Mouse (Mus musculus): ENCODE data around the gene BC005624. TPM values are rescaled to one million over a fixed set of nuclear protein-coding genes. Genes with fewer than 3 reads are reported as not detected.
"Not testable (repeated sequence)": the region's sequence is repeated elsewhere in the genome, so short reads cannot be mapped to it uniquely, and the experiment has no call there.

The BC005624 gene
- polyA plus RNA-seq, 1 experiment from 2014 or later, result 41.0 TPM

DNA sequence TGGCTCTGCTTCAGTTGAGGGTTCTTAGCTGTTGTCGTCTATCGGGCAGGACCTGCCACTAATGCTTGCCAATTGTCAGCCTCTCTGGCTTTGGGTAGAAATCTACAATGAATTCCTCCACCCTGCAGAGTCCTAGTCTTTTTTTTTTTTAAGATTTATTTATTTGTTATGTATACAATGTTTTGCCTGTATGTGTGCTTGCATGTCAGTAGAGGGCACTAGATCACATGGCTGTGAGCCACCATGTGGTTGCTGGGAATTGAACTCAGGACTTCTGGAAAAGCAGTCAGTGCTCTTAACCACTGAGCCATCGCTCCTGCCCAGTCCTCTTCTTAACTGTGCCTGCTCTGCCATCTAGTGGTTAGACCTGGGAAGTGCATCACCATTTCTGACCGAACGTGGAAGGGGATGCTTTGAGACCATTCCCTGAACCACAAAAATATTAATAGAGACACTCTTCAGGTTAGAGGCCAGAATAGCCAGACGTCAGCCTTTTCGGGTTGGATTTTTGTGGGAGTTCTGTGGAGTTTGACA, 48.0 kb downstream of the BC005624 start:
- peaks cover 4% of the 10 kb centered on the region; the same call in 1 of the 2 replicates for H3K4me1 ChIP-seq (ENCODE audit: insufficient read depth, low read depth, low read length)
- WGBS, result 17% methylated on average over 7 of the region's 7 CpGs
- no peaks in the 10 kb centered on the region for H3K27me3 ChIP-seq (replicated peaks; ENCODE audit: insufficient read depth, low read length)
- H3K27ac ChIP-seq (ENCODE audit: low read length), result no peak overlapping the region
- H3K9ac ChIP-seq (replicated peaks; ENCODE audit: low read depth), result no peak overlapping the region
- no peaks in the 10 kb centered on the region for H3K9me3 ChIP-seq (ENCODE audit: low read length)
- no peak overlapping the region for H3K4me3 ChIP-seq (ENCODE audit: low read depth, low read length)
- no peak overlapping the region for H3K4me2 ChIP-seq (replicated peaks; ENCODE audit: low read depth, low read length)
- DNase-seq (ENCODE audit: low spot score), result peak; percentile 81
- H3K36me3 ChIP-seq (ENCODE audit: insufficient read depth, low read length), result no peaks in the 10 kb centered on the region
- ATAC-seq, result peak; percentile 34
- no peak for TF ChIP-seq EP300 (IDR thresholded peaks at IDR 0.05)
- peak; percentile 96 for TF ChIP-seq CTCF (IDR thresholded peaks at IDR 0.05)

GRCm38 (mm10) chr2:30933032-30933431, 49.0 kb downstream of the BC005624 start:
- TF ChIP-seq CTCF (IDR thresholded peaks at IDR 0.05) (no peak), EP300 (IDR thresholded peaks at IDR 0.05) (no peak)
- 67% methylated on average over 6 of the region's 6 CpGs for WGBS

DNA sequence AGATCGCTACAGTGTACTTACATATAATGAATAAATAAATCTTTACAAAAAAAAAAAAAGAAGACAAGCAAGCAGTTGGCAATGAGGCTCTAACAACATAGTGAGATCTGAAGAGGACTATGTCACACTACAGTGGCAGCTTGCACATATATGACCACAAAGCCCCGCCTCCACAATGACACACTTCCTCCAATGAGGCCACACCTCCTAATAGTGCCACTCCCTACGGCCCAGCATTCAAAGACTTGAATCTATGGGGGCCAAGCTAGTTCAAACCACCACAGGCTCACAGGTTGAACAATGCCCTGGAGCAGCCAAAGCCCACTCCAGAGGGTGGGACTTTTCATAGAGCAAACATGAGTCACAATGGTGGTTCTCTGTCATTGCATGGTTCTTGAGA, 50.1 kb downstream of the BC005624 start:
- H3K4me2 ChIP-seq (replicated peaks; ENCODE audit: low read depth, low read length), result no peak overlapping the region
- peak; percentile 36 for DNase-seq (ENCODE audit: low spot score)
- no peak for ATAC-seq
- TF ChIP-seq CTCF (IDR thresholded peaks at IDR 0.05) (no peak), EP300 (IDR thresholded peaks at IDR 0.05) (no peak)
- no peak overlapping the region for H3K27ac ChIP-seq (ENCODE audit: low read length)
- peaks cover 13% of the 10 kb centered on the region; the same call in 1 of the 2 replicates for H3K4me1 ChIP-seq (ENCODE audit: insufficient read depth, low read depth, low read length)
- no peaks in the 10 kb centered on the region for H3K9me3 ChIP-seq (ENCODE audit: low read length)
- H3K4me3 ChIP-seq (ENCODE audit: low read depth, low read length), result no peak overlapping the region
- 82% methylated on average over 3 of the region's 3 CpGs for WGBS
- H3K27me3 ChIP-seq (replicated peaks; ENCODE audit: insufficient read depth, low read length), result no peaks in the 10 kb centered on the region
- H3K36me3 ChIP-seq (ENCODE audit: insufficient read depth, low read length), result no peaks in the 10 kb centered on the region
- H3K9ac ChIP-seq (replicated peaks; ENCODE audit: low read depth), result no peak overlapping the region

More at GRCm38 (mm10) chr2:30933032-30933431, 49.0 kb downstream of the BC005624 start:
- DNase-seq (ENCODE audit: low spot score) (no peak), ATAC-seq (no peak)
- no peaks in the 10 kb centered on the region for H3K36me3 ChIP-seq (ENCODE audit: insufficient read depth, low read length)
- H3K4me3 ChIP-seq (ENCODE audit: low read depth, low read length), result no peak overlapping the region
- H3K4me1 ChIP-seq (ENCODE audit: insufficient read depth, low read depth, low read length), result peaks cover 6% of the 10 kb centered on the region; the same call in 1 of the 2 replicates
- H3K4me2 ChIP-seq (replicated peaks; ENCODE audit: low read depth, low read length), result no peak overlapping the region
- no peaks in the 10 kb centered on the region for H3K27me3 ChIP-seq (replicated peaks; ENCODE audit: insufficient read depth, low read length)
- no peaks in the 10 kb centered on the region for H3K9me3 ChIP-seq (ENCODE audit: low read length)
- H3K9ac ChIP-seq (replicated peaks; ENCODE audit: low read depth), result no peak overlapping the region
- H3K27ac ChIP-seq (ENCODE audit: low read length), result no peak overlapping the region

- ATAC-seq; H3K9ac ChIP-seq (replicated peaks; ENCODE audit: low read depth); H3K4me3 ChIP-seq (ENCODE audit: low read depth, low read length); H3K4me2 ChIP-seq (replicated peaks; ENCODE audit: low read depth, low read length); H3K27me3 ChIP-seq (replicated peaks; ENCODE audit: insufficient read depth, low read length); H3K9me3 ChIP-seq (ENCODE audit: low read length); H3K27ac ChIP-seq (ENCODE audit: low read length); DNase-seq (ENCODE audit: low spot score); H3K36me3 ChIP-seq (ENCODE audit: insufficient read depth, low read length): not testable (repeated sequence)
- peaks cover 17% of the 10 kb centered on the region; the same call in 1 of the 2 replicates for H3K4me1 ChIP-seq (ENCODE audit: insufficient read depth, low read depth, low read length)
- WGBS, result 93% methylated on average over 2 of the region's 2 CpGs
Observed at GRCm38 (mm10) chr2:30930846-30931245, 51.2 kb downstream of the BC005624 start.

GRCm38 (mm10) chr2:30929483-30930045, 52.4 kb downstream of the BC005624 start, which contains the start of gene Ptges:
Gene Ptges (minus strand): TSS chr2:30929863.
- Histone ChIP-seq H3K4me2 (replicated peaks; ENCODE audit: low read depth, low read length) (peak within 1 kb of the TSS; percentile 56), H3K4me1 (ENCODE audit: insufficient read depth, low read depth, low read length) (peaks cover 17% of the 10 kb centered on the region; the same call in 1 of the 2 replicates), H3K9me3 (ENCODE audit: low read length) (no peaks in the 10 kb centered on the region), H3K36me3 (ENCODE audit: insufficient read depth, low read length) (no peaks in the 10 kb centered on the region), H3K27me3 (replicated peaks; ENCODE audit: insufficient read depth, low read length) (no peaks in the 10 kb centered on the region), H3K9ac (replicated peaks; ENCODE audit: low read depth) (no peak within 1 kb of the TSS), H3K4me3 (ENCODE audit: low read depth, low read length) (peak within 1 kb of the TSS; percentile 19; the same call in 1 of the 2 replicates), H3K27ac (ENCODE audit: low read length) (peak within 1 kb of the TSS; percentile 88)
- TF ChIP-seq EP300 (IDR thresholded peaks at IDR 0.05), result no peak
- peak; percentile 79 for TF ChIP-seq CTCF (IDR thresholded peaks at IDR 0.05)
- WGBS, result 2% methylated on average over 23 of the region's 23 CpGs
- ATAC-seq, result peak; percentile 32
- peak; percentile 87 for DNase-seq (ENCODE audit: low spot score)

GRCm38 (mm10) chr2:30928893-30929482, 53.0 kb downstream of the BC005624 start:
- ATAC-seq, result peak; percentile 23

More at GRCm38 (mm10) chr2:30928893-30929482, 53.0 kb downstream of the BC005624 start:
- Histone ChIP-seq H3K36me3 (ENCODE audit: insufficient read depth, low read length) (no peaks in the 10 kb centered on the region), H3K27me3 (replicated peaks; ENCODE audit: insufficient read depth, low read length) (no peaks in the 10 kb centered on the region), H3K4me3 (ENCODE audit: low read depth, low read length) (peak overlapping the region; percentile 19; the same call in 1 of the 2 replicates), H3K27ac (ENCODE audit: low read length) (peak overlapping the region; percentile 88), H3K9me3 (ENCODE audit: low read length) (no peaks in the 10 kb centered on the region), H3K4me2 (replicated peaks; ENCODE audit: low read depth, low read length) (peak overlapping the region; percentile 56), H3K9ac (replicated peaks; ENCODE audit: low read depth) (no peak overlapping the region), H3K4me1 (ENCODE audit: insufficient read depth, low read depth, low read length) (peaks cover 17% of the 10 kb centered on the region; the same call in 1 of the 2 replicates)
- TF ChIP-seq EP300 (IDR thresholded peaks at IDR 0.05), result no peak
- no peak for TF ChIP-seq CTCF (IDR thresholded peaks at IDR 0.05)
- WGBS, result 26% methylated on average over 12 of the region's 12 CpGs
- DNase-seq (ENCODE audit: low spot score), result peak; percentile 60

Data from lung, postnatal 0 days (tissue).